In the genomic region with DNA sequence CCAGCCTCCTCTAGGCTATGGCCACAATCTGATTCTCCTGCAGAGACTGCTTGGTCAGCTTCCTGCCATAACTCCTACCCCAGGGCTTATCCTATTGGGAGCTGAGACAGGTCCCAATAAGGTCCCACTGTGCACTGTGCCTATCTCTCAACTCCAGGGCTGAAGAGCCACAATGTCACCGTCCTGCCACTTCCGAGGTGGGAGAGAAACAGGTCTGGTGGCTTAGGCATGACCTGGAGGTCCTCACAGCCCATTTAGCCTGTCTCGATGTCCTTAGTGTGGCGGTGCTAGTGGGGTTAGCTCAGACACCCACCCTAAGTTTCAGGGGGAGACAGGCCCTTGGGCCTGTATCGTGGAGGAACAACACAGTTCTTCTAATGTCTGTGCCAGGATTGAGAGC, we compare ENCODE assay signal across 32 mouse cellular contexts. TPM values are rescaled to one million over a fixed set of nuclear protein-coding genes. Genes with fewer than 3 reads are reported as not detected.
"Had no signal": no experiment of that assay in that cellular context is flagged by ENCODE, and none has a peak within 500 bp of the region (broad histone marks: within the 10 kb centered on the region; RNA-seq: fewer than 3 reads in every experiment).

No protein-coding gene starts in this region.

- H3K4me3 ChIP-seq: heart, embryonic 10.5 days; heart, embryonic 12.5 days; heart, embryonic 13.5 days; heart, embryonic 15.5 days; hindbrain, embryonic 10.5 days; hindbrain, embryonic 12.5 days; hindbrain, embryonic 13.5 days; hindbrain, embryonic 15.5 days; intestine, embryonic 15.5 days; kidney, embryonic 15.5 days; layer of hippocampus, adult 2 months had no signal

- H3K9me3 ChIP-seq: heart, embryonic 10.5 days; heart, embryonic 12.5 days; heart, embryonic 13.5 days; heart, embryonic 15.5 days; hindbrain, embryonic 10.5 days; hindbrain, embryonic 12.5 days; hindbrain, embryonic 13.5 days; hindbrain, embryonic 15.5 days; intestine, embryonic 15.5 days; kidney, embryonic 15.5 days had no signal

- ATAC-seq: hindbrain, embryonic 16.5 days; hindbrain, postnatal 0 days; inflammation-experienced regulatory T-cells, adult 6 months; intestine, embryonic 15.5 days; intestine, embryonic 16.5 days; intestine, postnatal 0 days had no signal

- DNase-seq: heart, postnatal 14 days; heart, postnatal 36 days; heart, postnatal 4 days; kidney, adult 11 months; kidney, adult 18-20 months; kidney, adult 2 months; kidney, adult 8-10 months; kidney, adult 9 months; kidney, postnatal 10 days; kidney, postnatal 14 days; kidney, postnatal 25 days; kidney, postnatal 36 days; kidney, postnatal 4 days; layer of hippocampus, adult 9-11 months; layer of hippocampus, postnatal 36 days had no signal

- H3K4me1 ChIP-seq: heart, embryonic 10.5 days; heart, embryonic 12.5 days; heart, embryonic 13.5 days; heart, embryonic 15.5 days; hindbrain, embryonic 10.5 days; hindbrain, embryonic 12.5 days; hindbrain, embryonic 15.5 days; intestine, embryonic 15.5 days; kidney, embryonic 15.5 days had no signal

- H3K36me3 ChIP-seq: heart, embryonic 10.5 days; heart, embryonic 12.5 days; heart, embryonic 13.5 days; heart, embryonic 15.5 days; hindbrain, embryonic 10.5 days; hindbrain, embryonic 12.5 days; hindbrain, embryonic 13.5 days; hindbrain, embryonic 15.5 days; intestine, embryonic 15.5 days; kidney, embryonic 15.5 days had no signal

- H3K27me3 ChIP-seq: heart, embryonic 13.5 days; heart, embryonic 15.5 days; hindbrain, embryonic 12.5 days; hindbrain, embryonic 15.5 days; intestine, embryonic 15.5 days; kidney, embryonic 15.5 days had no signal

RNA-seq across cellular contexts. Expression of a gene that starts 47.4 kb away (rescaled TPM):
- total RNA-seq: hematopoietic stem cell, adult 5-6 weeks had no signal
- polyA plus RNA-seq: inflammation-experienced regulatory T-cells, adult 6 months had no signal
